Mouse (Mus musculus) ovary, adult 10 weeks (tissue): ENCODE data around the gene Rhof. TPM values are rescaled to one million over a fixed set of nuclear protein-coding genes. Genes with fewer than 3 reads are reported as not detected.

ENCODE experiments used
- polyA plus RNA-seq: library from polyadenylated mRNA; stranded (reverse); fragments of 350-450 nt; fragmentation: Illumina TruSeq; extraction: RNeasy Lipid Tissue Mini Kit (QIAGEN cat#74804); gene quantifications from one replicate; pipeline ENCODE4 v1.2.3, GENCODE M21; 2014

Gene Rhof
- not detected for polyA plus RNA-seq

DNA sequence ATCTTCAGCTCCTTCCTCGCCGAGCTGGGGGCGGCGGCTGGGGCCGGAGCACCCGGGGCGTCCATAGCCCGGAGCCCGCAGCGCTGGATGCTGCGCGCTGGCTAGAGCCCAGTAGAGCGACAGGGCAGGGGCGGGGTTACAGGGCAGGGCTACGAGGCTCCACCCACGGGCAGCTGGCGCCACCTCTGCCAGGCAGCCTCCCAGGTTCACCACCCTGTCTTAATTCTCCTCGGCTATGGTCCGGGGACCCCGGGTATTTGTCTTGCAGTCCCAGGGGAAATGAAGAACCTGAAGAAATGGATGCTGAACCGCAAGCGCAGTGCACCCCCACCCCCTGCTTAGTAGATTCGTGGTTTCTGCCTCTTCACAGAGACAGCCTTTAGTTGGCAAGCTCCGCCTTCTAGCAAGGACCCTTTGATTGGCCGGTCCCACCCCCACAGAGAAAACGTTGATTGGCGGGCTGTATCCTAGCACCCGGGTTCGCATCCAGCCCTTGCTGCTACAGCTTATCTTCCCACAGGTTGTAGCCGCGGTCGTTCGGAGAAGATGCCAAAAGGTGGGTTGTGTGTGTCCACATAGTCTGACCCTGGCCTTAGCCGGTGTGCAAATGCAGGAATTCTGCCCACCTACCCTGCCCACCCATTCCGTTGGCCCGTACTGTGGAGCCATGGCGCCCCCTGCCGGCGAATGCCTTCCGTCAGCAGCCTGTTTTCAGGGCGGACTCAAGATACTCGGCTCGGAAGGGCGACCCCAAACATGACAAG is at the start of gene Rhof:
Gene Rhof, minus strand, starts transcription at position 385 of the 764 bp plus-strand sequence.

DNA sequence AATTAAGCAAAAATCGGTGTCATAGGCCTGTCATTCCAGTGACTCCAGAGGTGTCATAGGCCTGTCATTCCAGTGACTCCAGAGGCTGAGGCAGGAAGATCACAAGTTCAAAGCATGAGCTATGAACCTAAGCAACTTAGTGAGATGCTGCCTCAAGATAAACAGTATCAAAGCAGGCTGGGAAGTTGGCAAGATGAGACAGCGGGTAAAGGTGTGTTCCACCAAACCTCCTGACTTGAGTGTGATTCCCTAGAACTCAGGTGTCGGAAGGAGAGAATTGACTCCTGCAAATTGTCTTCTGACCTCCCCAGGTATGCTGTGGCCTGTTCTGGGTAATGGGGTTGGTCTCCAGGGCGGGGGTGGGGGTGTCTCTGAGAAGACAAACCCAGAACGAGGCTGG is 36.8 kb upstream of the Rhof start, which contains the start of gene Psmd9:
Gene Psmd9, plus strand, starts transcription at position 130 of the 400 bp plus-strand sequence.

DNA sequence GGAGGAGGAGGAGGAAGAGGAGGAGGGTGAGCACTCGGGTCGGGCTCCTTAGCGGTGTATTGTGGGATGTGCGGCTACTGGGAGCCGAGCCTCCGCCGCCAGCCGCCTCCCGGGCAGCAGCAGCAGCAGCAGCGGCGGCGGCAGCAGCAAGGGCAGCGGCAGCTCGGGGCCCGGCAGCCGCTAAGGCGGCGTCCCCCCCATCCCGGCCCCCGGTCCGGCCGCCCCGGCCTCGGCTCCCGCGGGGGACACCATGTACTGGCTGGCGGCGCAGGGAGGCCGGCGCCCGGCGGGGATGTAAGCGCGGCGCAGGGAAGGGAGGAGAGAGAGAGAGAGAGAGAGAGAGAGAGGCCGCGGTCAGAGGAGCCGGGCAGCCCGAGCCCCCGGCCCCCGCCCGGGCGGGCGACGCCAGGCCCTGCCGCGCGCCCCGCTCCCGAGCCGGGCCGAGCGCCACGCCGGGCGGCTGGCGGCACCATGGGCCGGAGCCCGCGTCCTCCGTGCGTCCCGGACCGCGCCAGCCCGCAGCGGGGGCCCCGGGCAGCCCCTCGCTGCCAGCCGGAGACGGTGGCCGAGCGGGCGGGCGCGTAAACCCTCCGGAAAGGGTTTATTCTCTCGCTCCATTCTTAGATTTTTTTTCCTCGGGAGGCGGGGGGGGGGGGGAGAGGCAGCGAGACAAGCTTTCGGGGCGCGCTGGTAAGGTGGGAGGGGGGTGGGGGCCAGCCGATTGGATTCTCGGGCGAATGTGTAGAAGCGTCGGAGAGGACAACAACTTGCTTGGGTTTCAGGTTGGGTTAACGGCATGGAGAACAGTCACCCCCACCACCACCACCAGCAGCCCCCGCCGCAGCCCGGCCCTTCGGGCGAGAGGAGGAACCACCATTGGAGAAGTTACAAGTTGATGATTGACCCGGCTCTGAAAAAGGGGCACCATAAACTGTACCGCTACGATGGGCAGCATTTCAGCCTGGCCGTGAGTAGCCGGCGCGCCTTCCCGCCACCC is 10.0 kb upstream of the Rhof start, which contains the start of gene Setd1b:
Gene Setd1b, plus strand, starts transcription at position 33 of the 997 bp plus-strand sequence.

DNA sequence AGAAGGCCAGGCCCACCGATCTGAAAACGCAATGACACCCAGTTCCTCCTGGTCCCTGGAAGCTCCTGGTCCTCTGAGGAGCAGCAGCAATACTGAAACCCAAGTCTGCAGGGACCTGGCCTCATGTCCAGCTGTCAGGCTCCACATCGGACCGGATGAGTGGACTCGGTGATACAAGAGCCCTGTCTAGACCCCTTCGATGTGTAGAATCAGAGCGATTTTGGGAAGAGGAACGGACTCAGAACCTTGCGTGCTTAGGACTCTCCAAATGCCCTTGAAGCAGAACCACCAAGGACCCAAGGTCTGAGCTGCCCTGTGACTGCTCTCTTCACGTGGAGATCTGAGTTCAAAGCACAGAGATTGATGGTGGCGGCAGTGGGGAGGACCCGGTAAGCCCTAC is 64.4 kb downstream of the Rhof start, which contains the start of gene Tmem120b:
Gene Tmem120b, plus strand, starts transcription at position 301 of the 400 bp plus-strand sequence.

Other genes starting within 250 kb of the Rhof start
- gene Kdm2b, start 142.9 kb downstream of the Rhof start, polyA plus RNA-seq, result 34.4 TPM
- gene Orai1, start 117.6 kb downstream of the Rhof start, polyA plus RNA-seq, result 1.2 TPM
- gene Morn3, start 85.7 kb downstream of the Rhof start, polyA plus RNA-seq, result not detected
- gene Tmem120b, start 64.3 kb downstream of the Rhof start, polyA plus RNA-seq, result 2.9 TPM
- gene Setd1b, start 9.5 kb upstream of the Rhof start, polyA plus RNA-seq, result 5.4 TPM
- 6.9 TPM for gene Psmd9, start 36.7 kb upstream of the Rhof start, polyA plus RNA-seq
- not detected for gene Hpd, start 50.0 kb upstream of the Rhof start, polyA plus RNA-seq
- 1.1 TPM for gene Wdr66, start 119.4 kb upstream of the Rhof start, polyA plus RNA-seq
- gene Bcl7a, start 211.1 kb upstream of the Rhof start, polyA plus RNA-seq, result 5.5 TPM